ENCODE assay signal across 8 mouse cellular contexts in genomic region chr1:75219078-75219477, GRCm38 (mm10). TPM values are rescaled to one million over a fixed set of nuclear protein-coding genes. Genes with fewer than 3 reads are reported as not detected.
DNase-seq lines count a peak whose midpoint lies in the region; ATAC-seq lines count a peak whose summit lies in the region.

No protein-coding gene starts in this region.

- no peaks in the 10 kb centered on the region for H3K9me3 ChIP-seq in heart, embryonic 14.5 days (ENCODE audit: control insufficient read depth, low read length)
- no peaks in the 10 kb centered on the region for H3K9me3 ChIP-seq in liver, embryonic 12.5 days (replicated peaks)
- H3K9me3 ChIP-seq in stomach, embryonic 14.5 days (ENCODE audit: control insufficient read depth, low read depth, low read length) = no peaks in the 10 kb centered on the region

- peaks cover 8% of the 10 kb centered on the region for H3K4me1 ChIP-seq in brown adipose tissue, adult 24 weeks (ENCODE audit: control insufficient read depth, insufficient read depth, insufficient read length, low read length)
- H3K4me1 ChIP-seq in heart, embryonic 14.5 days (ENCODE audit: control insufficient read depth in 2 of 2, insufficient read depth in 2 of 2, low read length in 2 of 2) = peaks cover 4 to 9% of the 10 kb centered on the region in 2 experiments
- peaks cover 56% of the 10 kb centered on the region for H3K4me1 ChIP-seq in liver, embryonic 12.5 days
- peaks cover 9% of the 10 kb centered on the region; the same call in 1 of the 2 replicates for H3K4me1 ChIP-seq in stomach, embryonic 14.5 days (ENCODE audit: control insufficient read depth, insufficient read depth, low read length)

- H3K4me3 ChIP-seq in brown adipose tissue, adult 24 weeks (ENCODE audit: insufficient read depth, low read depth, low read length) = peak overlapping the region; percentile 74
- H3K4me3 ChIP-seq in heart, embryonic 14.5 days (ENCODE audit: control insufficient read depth in 1 of 2, insufficient read depth in 1 of 2, low read depth in 1 of 2, low read length in 2 of 2) = peak overlapping the region; percentile 52 to 63
- peak overlapping the region; percentile 89 for H3K4me3 ChIP-seq in liver, embryonic 12.5 days
- H3K4me3 ChIP-seq in stomach, embryonic 14.5 days (ENCODE audit: low read depth, low read length) = peak overlapping the region; percentile 51

- H3K27ac ChIP-seq in brown adipose tissue, adult 24 weeks (replicated peaks; ENCODE audit: low read depth, low read length) = peak overlapping the region; percentile 58
- peak overlapping the region in 1 of 2 experiments; percentile 21; a peak in 1 of 4 replicates for H3K27ac ChIP-seq in heart, embryonic 14.5 days (replicated peaks in 1 of 2; ENCODE audit: control insufficient read depth in 1 of 2, insufficient read depth in 1 of 2, low read depth in 2 of 2, low read length in 2 of 2)
- H3K27ac ChIP-seq in liver, embryonic 12.5 days = peak overlapping the region; percentile 95
- no peak overlapping the region; the same call in 1 of the 2 replicates for H3K27ac ChIP-seq in stomach, embryonic 14.5 days (ENCODE audit: low read length)

- peak; percentile 79 for ATAC-seq in erythroid progenitor cell, adult 5-6 weeks (replicated peaks; ENCODE audit: low FRiP score, poor library complexity, severe bottlenecking)
- peak; percentile 82 for ATAC-seq in heart, embryonic 14.5 days (ENCODE audit: insufficient number of reproducible peaks, insufficient read depth, low FRiP score, low read depth)
- ATAC-seq in liver, embryonic 12.5 days = peak; percentile 87
- peak; percentile 89 for ATAC-seq in stomach, embryonic 14.5 days (ENCODE audit: insufficient number of reproducible peaks, insufficient read depth, low FRiP score, low read depth)

- under 1% methylated on average over 24 of the region's 24 CpGs for WGBS in heart, embryonic 14.5 days
- under 1% methylated on average over 24 of the region's 24 CpGs for WGBS in liver, embryonic 12.5 days (ENCODE audit: insufficient replicate concordance)
- WGBS in stomach, embryonic 14.5 days = under 1% methylated on average over 24 of the region's 24 CpGs

- peak overlapping the region; percentile 77 for H3K9ac ChIP-seq in heart, embryonic 14.5 days (ENCODE audit: low read length)
- peak overlapping the region; percentile 93 for H3K9ac ChIP-seq in liver, embryonic 12.5 days
- peak overlapping the region; percentile 47 for H3K9ac ChIP-seq in stomach, embryonic 14.5 days (replicated peaks; ENCODE audit: low read depth, low read length)

- peak overlapping the region; percentile 88 for H3K4me2 ChIP-seq in heart, embryonic 14.5 days (ENCODE audit: low read length)
- peak overlapping the region; percentile 95 for H3K4me2 ChIP-seq in liver, embryonic 12.5 days
- peak overlapping the region; percentile 98 for H3K4me2 ChIP-seq in stomach, embryonic 14.5 days (replicated peaks; ENCODE audit: low read depth, low read length)

- H3K36me3 ChIP-seq in heart, embryonic 14.5 days (ENCODE audit: control insufficient read depth, insufficient read depth, low read length) = peaks cover 22% of the 10 kb centered on the region
- peaks cover 35% of the 10 kb centered on the region for H3K36me3 ChIP-seq in liver, embryonic 12.5 days
- H3K36me3 ChIP-seq in stomach, embryonic 14.5 days (ENCODE audit: control insufficient read depth, insufficient read depth, low read length) = peaks cover 4% of the 10 kb centered on the region; the same call in 1 of the 2 replicates

- peaks cover 29% of the 10 kb centered on the region for H3K27me3 ChIP-seq in heart, embryonic 14.5 days (ENCODE audit: control insufficient read depth, insufficient read depth, low read length)
- H3K27me3 ChIP-seq in liver, embryonic 12.5 days (replicated peaks) = peaks cover 24% of the 10 kb centered on the region
- H3K27me3 ChIP-seq in stomach, embryonic 14.5 days (ENCODE audit: control insufficient read depth, insufficient read depth, low read length) = peaks cover 10% of the 10 kb centered on the region

- DNase-seq in B cell, adult 2 months = peak; percentile 99
- DNase-seq in kidney, postnatal 14 days = peak; percentile 95
- peak; percentile 99 for DNase-seq in naive thymus-derived CD4-positive, alpha-beta T cell, adult 2 months (ENCODE audit: low read depth)

RNA-seq across cellular contexts. Expression of gene Tuba4a, which starts 0.6 kb away (rescaled TPM):
- polyA plus RNA-seq in brown adipose tissue, adult 24 weeks (2012; ENCODE audit: insufficient read depth, insufficient read length, missing spikeins) = 78.7 and 108 TPM in 2 replicates
- 474 and 550 TPM in 2 replicates for total RNA-seq in erythroid progenitor cell, adult 5-6 weeks (2015; ENCODE audit: low replicate concordance)
- total RNA-seq in erythroid progenitor cell, adult 5-6 weeks (2017; ENCODE audit: low replicate concordance) = 246 TPM in 2 replicates
- 24.6 and 34.3 TPM in 2 replicates for polyA plus RNA-seq in heart, embryonic 14.5 days (2014; fragmentation: Nextera tagmentation; extraction: Ambion mirVana)
- 465 and 490 TPM in 2 replicates for polyA plus RNA-seq in liver, embryonic 12.5 days (2016; fragmentation: Nextera tagmentation; extraction: Ambion mirVana)
- 59.9 and 69.1 TPM in 2 replicates for polyA plus RNA-seq in stomach, embryonic 14.5 days (2014; fragmentation: Nextera tagmentation; extraction: Ambion mirVana)

RNA-seq across cellular contexts. Expression of gene Stk16, which starts 8.4 kb away (rescaled TPM):
- 44.0 and 60.2 TPM in 2 replicates for polyA plus RNA-seq in brown adipose tissue, adult 24 weeks (2012; ENCODE audit: insufficient read depth, insufficient read length, missing spikeins)
- total RNA-seq in erythroid progenitor cell, adult 5-6 weeks (2015; ENCODE audit: low replicate concordance) = 96.0 and 112 TPM in 2 replicates
- total RNA-seq in erythroid progenitor cell, adult 5-6 weeks (2017; ENCODE audit: low replicate concordance) = 82.3 and 141 TPM in 2 replicates
- 81.9 and 86.2 TPM in 2 replicates for polyA plus RNA-seq in heart, embryonic 14.5 days (2014; fragmentation: Nextera tagmentation; extraction: Ambion mirVana)
- 107 and 110 TPM in 2 replicates for polyA plus RNA-seq in liver, embryonic 12.5 days (2016; fragmentation: Nextera tagmentation; extraction: Ambion mirVana)
- polyA plus RNA-seq in stomach, embryonic 14.5 days (2014; fragmentation: Nextera tagmentation; extraction: Ambion mirVana) = 123 TPM in 2 replicates

RNA-seq across cellular contexts. Expression of gene Glb1l, which starts 8.5 kb away (rescaled TPM):
- 5.3 and 6.3 TPM in 2 replicates for polyA plus RNA-seq in brown adipose tissue, adult 24 weeks (2012; ENCODE audit: insufficient read depth, insufficient read length, missing spikeins)
- 23.1 and 23.9 TPM in 2 replicates for total RNA-seq in erythroid progenitor cell, adult 5-6 weeks (2015; ENCODE audit: low replicate concordance)
- 14.2 and 43.3 TPM in 2 replicates for total RNA-seq in erythroid progenitor cell, adult 5-6 weeks (2017; ENCODE audit: low replicate concordance)
- 7.2 and 8.4 TPM in 2 replicates for polyA plus RNA-seq in heart, embryonic 14.5 days (2014; fragmentation: Nextera tagmentation; extraction: Ambion mirVana)
- 5.2 and 6.1 TPM in 2 replicates for polyA plus RNA-seq in liver, embryonic 12.5 days (2016; fragmentation: Nextera tagmentation; extraction: Ambion mirVana)
- 22.4 and 29.6 TPM in 2 replicates for polyA plus RNA-seq in stomach, embryonic 14.5 days (2014; fragmentation: Nextera tagmentation; extraction: Ambion mirVana)

RNA-seq across cellular contexts. Expression of gene A630095N17Rik, which starts 12.8 kb away (rescaled TPM):
- not detected in 2 replicates for polyA plus RNA-seq in brown adipose tissue, adult 24 weeks (2012; ENCODE audit: insufficient read depth, insufficient read length, missing spikeins)
- not detected in 2 replicates for total RNA-seq in erythroid progenitor cell, adult 5-6 weeks (2015; ENCODE audit: low replicate concordance)
- not detected in 2 replicates for total RNA-seq in erythroid progenitor cell, adult 5-6 weeks (2017; ENCODE audit: low replicate concordance)
- not detected in 2 replicates for polyA plus RNA-seq in heart, embryonic 14.5 days (2014; fragmentation: Nextera tagmentation; extraction: Ambion mirVana)
- not detected in 2 replicates for polyA plus RNA-seq in liver, embryonic 12.5 days (2016; fragmentation: Nextera tagmentation; extraction: Ambion mirVana)
- polyA plus RNA-seq in stomach, embryonic 14.5 days (2014; fragmentation: Nextera tagmentation; extraction: Ambion mirVana) = not detected in 2 replicates

RNA-seq across cellular contexts. Expression of gene Dnajb2, which starts 17.1 kb away (rescaled TPM):
- polyA plus RNA-seq in brown adipose tissue, adult 24 weeks (2012; ENCODE audit: insufficient read depth, insufficient read length, missing spikeins) = 39.6 and 65.4 TPM in 2 replicates
- total RNA-seq in erythroid progenitor cell, adult 5-6 weeks (2015; ENCODE audit: low replicate concordance) = 154 and 158 TPM in 2 replicates
- total RNA-seq in erythroid progenitor cell, adult 5-6 weeks (2017; ENCODE audit: low replicate concordance) = 356 and 386 TPM in 2 replicates
- polyA plus RNA-seq in heart, embryonic 14.5 days (2014; fragmentation: Nextera tagmentation; extraction: Ambion mirVana) = 16.9 and 17.8 TPM in 2 replicates
- 27.2 and 27.8 TPM in 2 replicates for polyA plus RNA-seq in liver, embryonic 12.5 days (2016; fragmentation: Nextera tagmentation; extraction: Ambion mirVana)
- polyA plus RNA-seq in stomach, embryonic 14.5 days (2014; fragmentation: Nextera tagmentation; extraction: Ambion mirVana) = 14.3 and 14.4 TPM in 2 replicates
